Mouse (Mus musculus) neural tube, embryonic 12.5 days (tissue): ENCODE measurements at regions not wholly inside any gene's neighbourhood (a gene's known extent, or its start where the extent isn't known, plus 50 kb on each side); places are given as distances from the start of the nearest gene placed in this dataset.

Experiments
- ATAC-seq: fragments of 200-750 bp; cut with Nextera tagmentation; 2 replicates; pipeline ENCODE4 v1.8.0; 2017; ENCODE audit warnings: low read depth, mild to moderate bottlenecking, moderate TSS enrichment, moderate library complexity; ENCODE audit not compliant: low FRiP score
- H3K27ac ChIP-seq: fragments of 300-500 bp; sonication (generic); 2 replicates; pipeline ENCODE4 v1.5.1; 2016
- H3K27me3 ChIP-seq: fragments of 300-500 bp; sonication (generic); replicated peaks from 2 replicates; pipeline ENCODE4 v1.6.1; 2016; ENCODE audit warnings: mild to moderate bottlenecking
- H3K36me3 ChIP-seq: fragments of 300-500 bp; sonication (generic); 2 replicates; pipeline ENCODE4 v1.6.1; 2016; ENCODE audit warnings: mild to moderate bottlenecking
- H3K4me1 ChIP-seq: fragments of 300-500 bp; sonication (generic); 2 replicates; pipeline ENCODE4 v1.6.1; 2016
- H3K4me2 ChIP-seq: fragments of 300-500 bp; sonication (generic); replicated peaks from 2 replicates; pipeline ENCODE4 v1.6.1; 2016; ENCODE audit warnings: mild to moderate bottlenecking
- H3K4me3 ChIP-seq: fragments of 300-500 bp; sonication (generic); 2 replicates; pipeline ENCODE4 v1.5.1; 2016
- H3K9ac ChIP-seq: fragments of 300-500 bp; sonication (generic); 2 replicates; pipeline ENCODE4 v1.6.1; 2016; ENCODE audit warnings: mild to moderate bottlenecking
- H3K9me3 ChIP-seq: fragments of 300-500 bp; sonication (generic); 2 replicates; pipeline ENCODE4 v1.6.1; 2016; ENCODE audit warnings: mild to moderate bottlenecking
- WGBS: fragments of 180-500 bp; shearing (Covaris S2); methylation state at CpG from one replicate; pipeline ENCODE4 v1.1.7; 2016; 5-methylcytosine and 5-hydroxymethylcytosine counted together

GRCm38 (mm10) chr11:21422281-21422878 lies 51.4 kb upstream of the Ugp2 start:
- no peak overlapping the region for H3K4me2 ChIP-seq
- no peak overlapping the region for H3K27ac ChIP-seq
- H3K4me1 ChIP-seq, result no peaks in the 10 kb centered on the region
- no peak for ATAC-seq
- no peaks in the 10 kb centered on the region for H3K36me3 ChIP-seq
- WGBS, result 71% methylated on average over 2 of the region's 2 CpGs
- H3K4me3 ChIP-seq, result no peak overlapping the region
- no peaks in the 10 kb centered on the region for H3K27me3 ChIP-seq
- no peak overlapping the region for H3K9ac ChIP-seq
- H3K9me3 ChIP-seq, result no peaks in the 10 kb centered on the region
